Mouse (Mus musculus): ENCODE data around the gene Calcb.

The Calcb gene

DNA sequence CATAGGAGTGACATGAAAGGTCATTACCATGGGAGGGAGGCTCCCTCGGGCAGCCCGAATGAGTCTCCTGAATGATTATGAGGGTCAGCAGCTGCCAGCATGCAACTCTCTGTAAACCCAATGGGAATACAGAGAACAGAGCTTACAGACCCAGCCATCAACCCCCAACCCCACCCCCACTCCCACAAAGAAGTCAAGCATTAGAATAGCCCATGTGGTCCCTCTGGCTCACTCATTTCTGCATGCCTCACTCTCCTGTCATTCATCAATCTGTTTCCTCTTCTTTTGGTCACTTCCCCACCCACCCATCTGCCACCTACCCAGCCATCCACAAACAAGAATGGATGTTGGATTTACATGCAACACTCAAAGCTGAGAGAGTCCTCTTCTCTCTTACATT lies 35.0 kb downstream of the Calcb start:
- no peak for DNase-seq (ENCODE audit: low spot score)

DNA sequence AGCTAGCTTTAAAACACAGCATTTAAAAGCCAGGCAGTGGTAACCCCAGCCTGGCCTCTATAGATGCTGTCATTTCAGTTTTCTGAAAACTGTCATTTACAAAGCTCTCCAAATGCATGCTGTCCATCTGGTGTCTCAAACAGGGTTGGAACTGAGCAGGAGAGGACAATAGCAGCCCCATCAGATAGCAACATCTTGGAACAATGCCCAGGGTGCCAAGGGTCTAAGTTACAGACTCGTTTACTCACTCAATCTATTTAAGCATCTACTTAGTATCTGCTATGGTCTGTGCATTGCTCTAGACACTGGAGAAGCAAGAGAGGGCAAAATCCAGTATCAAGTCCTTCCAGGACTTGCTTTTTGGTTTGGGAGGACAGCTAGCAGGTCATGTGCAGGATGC lies 35.8 kb downstream of the Calcb start:
- no peak for DNase-seq (ENCODE audit: low spot score)

- no peak for DNase-seq (ENCODE audit: low spot score)
Observed at GRCm38 (mm10) chr7:114754626-114755025, 36.2 kb downstream of the Calcb start.

GRCm38 (mm10) chr7:114762660-114763059 lies 44.2 kb downstream of the Calcb start:
- DNase-seq (ENCODE audit: low spot score): no peak

DNA sequence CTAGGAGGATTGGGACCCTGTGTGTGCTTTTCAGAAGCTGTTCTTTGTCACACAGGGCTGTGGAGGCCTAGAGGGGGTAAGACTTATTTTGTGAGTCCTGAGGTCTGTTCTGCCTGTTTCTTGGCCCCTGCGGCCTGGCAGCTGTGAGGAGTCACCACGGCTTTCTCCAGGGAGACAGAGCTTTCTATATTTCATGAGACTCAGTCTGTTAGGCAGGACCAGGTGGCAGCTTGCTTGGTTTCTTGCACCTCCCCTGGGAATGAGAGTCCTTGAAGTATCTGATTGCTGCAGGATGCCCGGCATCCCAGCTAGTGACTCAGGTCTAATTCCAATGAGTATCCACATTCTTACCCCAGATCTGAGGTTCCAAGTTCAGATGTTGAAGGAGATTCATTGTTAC lies 46.8 kb downstream of the Calcb start:
- no peak for DNase-seq (ENCODE audit: low spot score)

DNA sequence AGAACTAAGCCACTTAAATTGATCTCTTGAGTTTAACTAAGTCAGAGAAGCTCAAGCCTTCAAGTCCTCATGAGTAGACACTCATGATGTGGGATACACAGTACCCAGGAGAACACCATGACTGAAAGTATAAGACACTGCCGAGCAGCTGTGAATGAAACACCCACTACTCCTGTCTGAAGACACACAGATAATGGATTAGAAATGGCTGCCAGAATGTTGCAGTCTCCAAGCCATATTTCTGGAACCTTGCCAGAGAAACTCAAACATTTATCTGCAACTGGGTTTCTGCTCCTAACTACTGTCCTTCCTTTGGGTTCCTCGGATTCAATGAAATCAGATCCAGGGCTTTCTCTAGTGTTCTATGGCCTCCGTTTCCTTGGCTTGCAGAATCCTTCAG lies 48.1 kb downstream of the Calcb start:
- no peak for DNase-seq (ENCODE audit: low spot score)

GRCm38 (mm10) chr7:114768516-114768915 lies 50.1 kb downstream of the Calcb start:
- DNase-seq (ENCODE audit: low spot score): no peak

- DNase-seq (ENCODE audit: low spot score): no peak
Observed at GRCm38 (mm10) chr7:114769041-114769440, 50.6 kb downstream of the Calcb start.

GRCm38 (mm10) chr7:114770586-114770985 lies 52.1 kb downstream of the Calcb start:
- DNase-seq (ENCODE audit: low spot score): no peak

DNA sequence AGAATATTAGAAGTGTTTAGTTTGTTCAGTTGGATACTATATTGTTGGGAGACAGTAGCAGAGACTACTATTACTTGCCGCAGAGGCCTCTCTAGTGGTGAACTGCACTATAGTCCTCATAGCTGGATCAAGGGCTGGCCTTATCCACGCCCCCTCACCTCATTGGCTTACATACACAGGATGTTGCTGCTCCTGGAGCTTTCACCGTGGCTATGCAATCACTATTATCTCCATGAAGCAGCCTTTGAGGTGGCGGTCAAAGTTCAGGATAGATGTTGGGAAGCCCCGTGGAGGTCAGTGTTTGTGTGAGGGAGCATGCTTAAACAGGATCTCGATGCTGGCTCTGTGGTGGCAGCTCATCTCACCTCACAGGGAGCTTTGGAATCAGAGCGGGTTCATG lies 53.4 kb downstream of the Calcb start:
- DNase-seq (ENCODE audit: low spot score): no peak
